ENCODE assay signal across 8 mouse cellular contexts in the genomic region with DNA sequence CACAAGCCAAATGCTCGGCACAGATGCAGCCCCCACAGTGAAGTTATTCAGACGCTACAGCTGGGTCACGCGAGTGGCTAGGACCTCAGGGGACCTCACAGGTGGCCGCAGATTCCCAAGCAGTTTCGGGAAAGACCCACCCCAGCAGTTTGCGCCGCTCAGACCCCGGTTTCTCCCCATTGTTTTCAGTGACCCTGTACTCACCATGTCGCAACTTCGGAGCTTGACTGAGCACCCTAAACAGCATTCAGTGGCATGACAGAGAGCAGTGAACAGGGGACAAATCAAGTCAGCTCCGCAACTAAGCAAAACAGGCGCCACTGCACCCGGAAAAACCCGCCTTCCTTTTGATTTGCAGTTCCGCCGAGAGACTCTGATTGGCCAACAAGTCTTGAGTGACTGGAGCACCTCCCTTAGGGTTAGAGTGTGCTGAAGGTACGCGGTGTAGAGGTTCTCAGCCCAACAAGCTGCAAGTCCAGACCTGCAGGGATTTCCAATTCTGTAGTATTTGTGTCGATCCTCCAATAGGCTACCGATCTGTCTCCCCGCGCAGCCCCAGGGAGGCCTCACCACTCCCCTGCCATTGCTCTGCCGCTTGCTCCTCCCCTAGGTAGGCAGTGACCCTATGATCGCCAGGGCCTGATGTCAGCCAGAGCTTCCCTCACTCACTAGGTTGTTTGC. TPM values are rescaled to one million over a fixed set of nuclear protein-coding genes. Genes with fewer than 3 reads are reported as not detected.
A peak's percentile ranks its signal among the peaks of the same experiment; 100 is the strongest.
DNase-seq lines count a peak whose midpoint lies in the region; ATAC-seq and TF ChIP-seq lines count a peak whose summit lies in the region.
"Not testable (repeated sequence)": the region's sequence is repeated elsewhere in the genome, so short reads cannot be mapped to it uniquely, and the experiment has no call there.

A gene (minus strand): TSS at position 496 of the 681 bp plus-strand sequence.

- H3K27me3 ChIP-seq in hindbrain, postnatal 0 days (ENCODE audit: insufficient read depth, low read length) = not testable (repeated sequence)

- H3K27ac ChIP-seq in hindbrain, postnatal 0 days = 0 out of 2 replicates have a peak within 1 kb of the TSS, but pooled peaks have one; percentile 18
- not testable (repeated sequence) for H3K27ac ChIP-seq in left cerebral cortex, adult 2 months
- H3K27ac ChIP-seq in macrophage = peak within 1 kb of the TSS; percentile 24

- H3K4me2 ChIP-seq in hindbrain, postnatal 0 days (ENCODE audit: low read depth, low read length) = peak within 1 kb of the TSS; percentile 58

- H3K9ac ChIP-seq in hindbrain, postnatal 0 days (replicated peaks; ENCODE audit: low read length) = 0 out of 2 replicates have a peak within 1 kb of the TSS, but pooled peaks have one; percentile 28

- not testable (repeated sequence) for H3K9me3 ChIP-seq in hindbrain, postnatal 0 days (ENCODE audit: low read length)

- H3K4me3 ChIP-seq in hindbrain, postnatal 0 days (ENCODE audit: low read length) = peak within 1 kb of the TSS; percentile 42
- H3K4me3 ChIP-seq in left cerebral cortex, adult 2 months = peak within 1 kb of the TSS; percentile 58
- peak within 1 kb of the TSS; percentile 74 for H3K4me3 ChIP-seq in macrophage (ENCODE audit: inconsistent target)

- intact Hi-C loops in left cerebral cortex, adult 2 months (cut with DNase I) = loop anchor here (5.0 kb wide), 1 partner anchor 59 kb away; a partner anchor contains a TSS

- not testable (repeated sequence) for H3K4me1 ChIP-seq in hindbrain, postnatal 0 days (ENCODE audit: insufficient read depth, low read length)

- ATAC-seq in common myeloid progenitor, adult 5-6 weeks (replicated peaks; ENCODE audit: low read depth, poor library complexity, severe bottlenecking) = peak; percentile 99
- peak; percentile 97 for ATAC-seq in hindbrain, postnatal 0 days

- DNase-seq in WW6 (ENCODE audit: low read depth, low spot score) = peak; percentile 34
- peak; percentile 48 for DNase-seq in gastrocnemius, adult 18-20 months (ENCODE audit: low spot score)
- peak; percentile 28 for DNase-seq in hindbrain, postnatal 0 days (ENCODE audit: low spot score)
- DNase-seq in left cerebral cortex, adult 2 months (ENCODE audit: extremely low spot score in 1 of 2, low spot score in 2 of 2) = peak; percentile 58 to 63
- peak; percentile 64 to 76 for DNase-seq in right cerebral cortex, adult 2 months (ENCODE audit: low spot score in 2 of 2)
- peak; percentile 73 for DNase-seq in urinary bladder, postnatal 14 days (ENCODE audit: low spot score)

- under 1% methylated on average over 23 of the region's 25 CpGs for WGBS in hindbrain, postnatal 0 days
- WGBS in macrophage (ENCODE audit: missing documents) = 0% methylated on average over 17 of the region's 25 CpGs

- TF ChIP-seq CTCF in hindbrain, postnatal 0 days (IDR thresholded peaks at IDR 0.05; ENCODE audit: low read depth); left cerebral cortex, adult 2 months (IDR thresholded peaks at IDR 0.05): not testable (repeated sequence)

- H3K79me2 ChIP-seq in macrophage (ENCODE audit: inconsistent target) = peaks cover 19% of the 10 kb centered on the region; the same call in 1 of the 2 replicates

- H3K36me3 ChIP-seq in hindbrain, postnatal 0 days (ENCODE audit: insufficient read depth, low read length); macrophage (ENCODE audit: inconsistent target): not testable (repeated sequence)

RNA-seq across cellular contexts. Expression of the gene that starts here (rescaled TPM):
- total RNA-seq in common myeloid progenitor, adult 5-6 weeks (2017) = 13.8 and 17.6 TPM in 2 replicates
- total RNA-seq in gastrocnemius, adult 18-20 months (2021) = under 1 TPM; 0.98 to 1.00 TPM
- 0.43 and 2.0 TPM in 2 replicates for total RNA-seq in hindbrain, postnatal 0 days (2014; rRNA removed)
- 3.2 and 3.9 TPM in 2 replicates for polyA plus RNA-seq in hindbrain, postnatal 0 days (2015; fragmentation: Nextera tagmentation; extraction: Ambion mirVana)
- total RNA-seq in left cerebral cortex, adult 2 months (2021) = 1 to 10 TPM; 2.5 to 3.0 TPM
- 10 to 100 TPM in 7 of 26 experiments, 1 to 10 TPM in 15, under 1 TPM in 4; 0.66 to 19.3 (median 5.6) TPM for total RNA-seq in macrophage (2018; cell fraction: chromatin; rRNA removed)
- total RNA-seq in macrophage (2018; cell fraction: cytosol; rRNA removed) = 10 to 100 TPM in 1 of 26 experiments, 1 to 10 TPM in 25; 2.4 to 11.0 (median 6.5) TPM
- total RNA-seq in macrophage (2018; cell fraction: nucleus; rRNA removed) = 10 to 100 TPM in 5 of 26 experiments, 1 to 10 TPM in 19, under 1 TPM in 2; 0.36 to 18.1 (median 3.6) TPM
- 7.0 to 11.8 TPM (median 10.0 TPM) in 3 replicates for polyA plus RNA-seq in macrophage (2018)

Comparison
In these comparisons a context has a peak if more than half of its experiments do, and no peak if none do; other contexts are left out.
1. Peak in DNase-seq in gastrocnemius, adult 18-20 months; RNA of the gene not detected or under 1 TPM.